Mouse (Mus musculus) spleen, postnatal 14 days (tissue): ENCODE data around the gene Sdccag8.

Experiments used
- DNase-seq, 2 experiments: peaks; one replicate each; pipeline ENCODE4 v3.0.0; 2021 to 2022; ENCODE audit warnings: low spot score in 2 of 2

Gene Sdccag8

GRCm38 (mm10) chr1:176985691-176986090 is 171.2 kb downstream of the Sdccag8 start:
- DNase-seq = no peak

GRCm38 (mm10) chr1:176986275-176986674 is 171.8 kb downstream of the Sdccag8 start:
- DNase-seq = no peak

GRCm38 (mm10) chr1:176986990-176987740 is 172.7 kb downstream of the Sdccag8 start:
- DNase-seq = no peak

- no peak for DNase-seq
Observed at GRCm38 (mm10) chr1:176991473-176991872, 177.0 kb downstream of the Sdccag8 start.

- no peak for DNase-seq
Observed at GRCm38 (mm10) chr1:176992517-176992916, 178.1 kb downstream of the Sdccag8 start.

- no peak for DNase-seq
Observed at GRCm38 (mm10) chr1:176993141-176994010, 178.9 kb downstream of the Sdccag8 start.

- DNase-seq = no peak
Observed at GRCm38 (mm10) chr1:176994087-176994486, 179.6 kb downstream of the Sdccag8 start.

GRCm38 (mm10) chr1:176994707-176995418 is 180.4 kb downstream of the Sdccag8 start:
- no peak for DNase-seq

- no peak for DNase-seq
Observed at GRCm38 (mm10) chr1:176995419-176995775, 180.9 kb downstream of the Sdccag8 start.

GRCm38 (mm10) chr1:176996166-176996565 is 181.7 kb downstream of the Sdccag8 start:
- DNase-seq = no peak

- DNase-seq = peak; percentile 42 to 51
Observed at GRCm38 (mm10) chr1:176996630-176997201, 182.3 kb downstream of the Sdccag8 start.

GRCm38 (mm10) chr1:176997254-176997653 is 182.8 kb downstream of the Sdccag8 start:
- no peak for DNase-seq

- no peak for DNase-seq
Observed at GRCm38 (mm10) chr1:176997711-176998689, 183.5 kb downstream of the Sdccag8 start.

GRCm38 (mm10) chr1:176999011-176999410 is 184.6 kb downstream of the Sdccag8 start:
- peak in 1 of 2 experiments; percentile 37 for DNase-seq

GRCm38 (mm10) chr1:177002951-177003350 is 188.5 kb downstream of the Sdccag8 start:
- DNase-seq = no peak

- DNase-seq = no peak
Observed at GRCm38 (mm10) chr1:177004041-177004741, 189.7 kb downstream of the Sdccag8 start.

- DNase-seq = no peak
Observed at GRCm38 (mm10) chr1:177007405-177007804, 192.9 kb downstream of the Sdccag8 start.

- no peak for DNase-seq
Observed at GRCm38 (mm10) chr1:177008777-177009176, 194.3 kb downstream of the Sdccag8 start.

GRCm38 (mm10) chr1:177010041-177010440 is 195.6 kb downstream of the Sdccag8 start:
- DNase-seq = no peak
